Mouse (Mus musculus) myocyte (in vitro differentiated cells): ENCODE measurements around the gene Fjx1.

ENCODE experiments used
- CEBPB ChIP-seq: IDR thresholded peaks from 2 replicates; pipeline ENCODE4 v1.6.1; 2011; ENCODE audit warnings: mild to moderate bottlenecking, moderate library complexity; ENCODE audit not compliant: poor library complexity, insufficient read depth, severe bottlenecking
- MAX ChIP-seq: IDR thresholded peaks from one replicate; pipeline ENCODE4 v1.6.1; 2011; ENCODE audit warnings: low read depth, mild to moderate bottlenecking, control low read depth
- MYOD1 ChIP-seq, 3 experiments: IDR thresholded peaks; one replicate each; pipeline ENCODE4 v1.6.1; 2011; ENCODE audit warnings: control low read depth in 2 of 3, low read depth in 2 of 3, mild to moderate bottlenecking in 2 of 3, moderate library complexity in 1 of 3; ENCODE audit not compliant: insufficient read length in 2 of 3, control insufficient read depth in 1 of 3
- POLR2A ChIP-seq: IDR thresholded peaks from one replicate; pipeline ENCODE4 v1.6.1; 2011; ENCODE audit warnings: low read depth, mild to moderate bottlenecking, control low read depth, moderate library complexity; ENCODE audit not compliant: insufficient read length

DNA sequence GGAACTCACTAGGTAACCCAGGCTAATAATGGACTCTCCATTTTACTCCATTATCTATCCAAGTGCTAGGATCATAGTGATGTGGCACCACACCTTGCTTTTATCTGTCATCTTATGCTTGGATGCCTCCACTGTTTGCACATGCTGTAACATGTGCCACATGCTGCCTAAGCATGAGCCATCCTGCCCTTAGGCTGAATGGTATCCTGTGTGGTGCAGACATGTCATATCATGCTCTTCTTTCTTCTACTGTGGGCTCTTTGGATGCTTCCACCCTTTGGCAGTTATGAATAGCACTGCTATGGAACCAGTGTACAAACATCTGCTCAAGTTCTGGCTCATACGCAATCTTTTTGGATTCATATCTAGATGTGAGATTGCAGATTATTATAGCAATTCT is 18.4 kb downstream of the Fjx1 start:
- TF ChIP-seq MAX (no peak), POLR2A (no peak), CEBPB (no peak), MYOD1 (IDR thresholded peaks at IDR 0.05; ENCODE audit: control insufficient read depth in 1 of 3, insufficient read length in 2 of 3, low read depth in 2 of 3) (no peak)
